Comparison of ENCODE assay signal across 20 mouse cellular contexts in genomic region chr2:122141332-122141967, GRCm38 (mm10). TPM values are rescaled to one million over a fixed set of nuclear protein-coding genes. Genes with fewer than 3 reads are reported as not detected.
A peak's percentile ranks its signal among the peaks of the same experiment; 100 is the strongest.
DNase-seq lines count a peak whose midpoint lies in the region; ATAC-seq and TF ChIP-seq lines count a peak whose summit lies in the region.
"Had no signal": no experiment of that assay in that cellular context is flagged by ENCODE, and none has a peak within 500 bp of the region (broad histone marks: within the 10 kb centered on the region; RNA-seq: fewer than 3 reads in every experiment).

No protein-coding gene starts in this region.

- no peak overlapping the region for H3K4me3 ChIP-seq in heart, adult 2 months
- H3K4me3 ChIP-seq in lung, embryonic 14.5 days (ENCODE audit: low read depth, low read length): no peak overlapping the region
- no peak overlapping the region for H3K4me3 ChIP-seq in liver, embryonic 12.5 days
- H3K4me3 ChIP-seq in small intestine, adult 2 months (ENCODE audit: low read depth, low read length): no peak overlapping the region
- H3K4me3 ChIP-seq in left cerebral cortex, adult 2 months: no peak overlapping the region
- H3K4me3 ChIP-seq: midbrain, embryonic 15.5 days had no signal

- no peak overlapping the region for H3K27ac ChIP-seq in heart, adult 2 months
- no peak overlapping the region for H3K27ac ChIP-seq in lung, embryonic 14.5 days (ENCODE audit: low read depth)
- peak overlapping the region; percentile 67 for H3K27ac ChIP-seq in liver, embryonic 12.5 days
- H3K27ac ChIP-seq in small intestine, adult 2 months (ENCODE audit: insufficient read depth, low read depth, low read length): peak overlapping the region; percentile 63
- H3K27ac ChIP-seq in left cerebral cortex, adult 2 months: no peak overlapping the region
- H3K27ac ChIP-seq: midbrain, embryonic 15.5 days had no signal

- no peak for DNase-seq in heart, adult 2 months
- no peak for DNase-seq in heart, adult 9 months (ENCODE audit: low spot score in 2 of 2)
- DNase-seq in lung, embryonic 14.5 days: no peak
- DNase-seq in lung, postnatal 4 days: no peak
- DNase-seq in left cerebral cortex, adult 2 months (ENCODE audit: extremely low spot score in 1 of 2, low spot score in 2 of 2): no peak
- DNase-seq in left cerebral cortex, postnatal 4 days: no peak
- DNase-seq: cerebellum, adult 9-11 months; embryo, embryonic 11 days; heart, postnatal 14 days; lung, postnatal 14 days; thymus, adult 18-20 months had no signal

- no peaks in the 10 kb centered on the region for H3K27me3 ChIP-seq in heart, adult 2 months (ENCODE audit: control insufficient read depth, insufficient read depth, low read length)
- no peaks in the 10 kb centered on the region for H3K27me3 ChIP-seq in lung, embryonic 14.5 days (ENCODE audit: insufficient read depth, low read length)
- no peaks in the 10 kb centered on the region for H3K27me3 ChIP-seq in liver, embryonic 12.5 days (replicated peaks)
- no peaks in the 10 kb centered on the region for H3K27me3 ChIP-seq in small intestine, adult 2 months (ENCODE audit: control insufficient read depth, insufficient read depth, low read length)
- H3K27me3 ChIP-seq: midbrain, embryonic 15.5 days had no signal

- no peak for ATAC-seq in lung, embryonic 14.5 days (ENCODE audit: insufficient read depth)
- no peak for ATAC-seq in liver, embryonic 12.5 days
- ATAC-seq: forebrain, embryonic 14.5 days; midbrain, embryonic 15.5 days had no signal

- no peaks in the 10 kb centered on the region for H3K9me3 ChIP-seq in lung, embryonic 14.5 days (ENCODE audit: low read depth, low read length)
- H3K9me3 ChIP-seq in liver, embryonic 12.5 days (replicated peaks): no peaks in the 10 kb centered on the region
- H3K9me3 ChIP-seq: midbrain, embryonic 15.5 days had no signal

- intact Hi-C loops in heart, adult 2 months (cut with DNase I): no loop called here
- intact Hi-C loops in left cerebral cortex, adult 2 months (cut with DNase I): no loop called here
- intact Hi-C loops in left cerebral cortex, postnatal 4 days (cut with DNase I): no loop called here

- H3K4me2 ChIP-seq in lung, embryonic 14.5 days: no peak overlapping the region
- H3K4me2 ChIP-seq in liver, embryonic 12.5 days: no peak overlapping the region
- H3K4me2 ChIP-seq: midbrain, embryonic 15.5 days had no signal

- H3K4me1 ChIP-seq in heart, adult 2 months (ENCODE audit: control insufficient read depth, insufficient read depth, low read length): no peaks in the 10 kb centered on the region; the same call in 1 of the 2 replicates
- no peaks in the 10 kb centered on the region for H3K4me1 ChIP-seq in lung, embryonic 14.5 days (ENCODE audit: insufficient read depth)
- H3K4me1 ChIP-seq in liver, embryonic 12.5 days: peaks cover 24% of the 10 kb centered on the region
- peaks cover 13% of the 10 kb centered on the region; the same call in 1 of the 2 replicates for H3K4me1 ChIP-seq in small intestine, adult 2 months (ENCODE audit: control insufficient read depth, insufficient read depth, insufficient read length, low read length)
- H3K4me1 ChIP-seq: midbrain, embryonic 15.5 days had no signal

- H3K79me2 ChIP-seq in heart, adult 2 months (replicated peaks; ENCODE audit: control insufficient read depth, insufficient read depth, low read length): no peaks in the 10 kb centered on the region

- H3K9ac ChIP-seq in heart, adult 2 months (ENCODE audit: low read depth, low read length): no peak overlapping the region
- H3K9ac ChIP-seq in lung, embryonic 14.5 days: no peak overlapping the region
- no peak overlapping the region for H3K9ac ChIP-seq in liver, embryonic 12.5 days
- H3K9ac ChIP-seq: midbrain, embryonic 15.5 days had no signal

- TF ChIP-seq EP300 in heart, adult 2 months (IDR thresholded peaks at IDR 0.05; ENCODE audit: insufficient read depth, low read depth, low read length): no peak

- TF ChIP-seq CTCF in heart, adult 2 months (IDR thresholded peaks at IDR 0.05): peak; percentile 15
- TF ChIP-seq CTCF in lung, embryonic 14.5 days (IDR thresholded peaks at IDR 0.05; ENCODE audit: low read depth): 0 out of 2 replicates have a peak, but pooled peaks have one; percentile 4
- no peak for TF ChIP-seq CTCF in small intestine, adult 2 months (IDR thresholded peaks at IDR 0.05; ENCODE audit: extremely low read depth, insufficient read length, insufficient replicate concordance, low read depth, low read length)
- no peak; the same call in none of the 2 replicates for TF ChIP-seq CTCF in left cerebral cortex, adult 2 months (IDR thresholded peaks at IDR 0.05)

- TF ChIP-seq POLR2A in heart, adult 2 months (IDR thresholded peaks at IDR 0.05; ENCODE audit: insufficient read depth, low read depth, low read length): no peak
- TF ChIP-seq POLR2A in small intestine, adult 2 months (IDR thresholded peaks at IDR 0.05; ENCODE audit: low read depth, low read length): no peak

- no peaks in the 10 kb centered on the region for H3K36me3 ChIP-seq in heart, adult 2 months (ENCODE audit: control insufficient read depth, insufficient read depth, low read length)
- H3K36me3 ChIP-seq in lung, embryonic 14.5 days (ENCODE audit: insufficient read depth): no peaks in the 10 kb centered on the region
- no peaks in the 10 kb centered on the region for H3K36me3 ChIP-seq in liver, embryonic 12.5 days
- H3K36me3 ChIP-seq in small intestine, adult 2 months (ENCODE audit: control insufficient read depth, insufficient read depth, low read length): no peaks in the 10 kb centered on the region
- H3K36me3 ChIP-seq: midbrain, embryonic 15.5 days had no signal

- 70% methylated on average over 5 of the region's 5 CpGs for WGBS in heart, adult 2 months
- WGBS in lung, embryonic 14.5 days: 61% methylated on average over 5 of the region's 5 CpGs
- 57% methylated on average over 5 of the region's 5 CpGs for WGBS in liver, embryonic 12.5 days (ENCODE audit: insufficient replicate concordance)
- 71% methylated on average over 5 of the region's 5 CpGs for WGBS in small intestine, adult 2 months

RNA-seq across cellular contexts. Expression of gene B2m, which starts 6.0 kb away (rescaled TPM):
- 100 to 1,000 TPM; 201 to 240 TPM for total RNA-seq in heart, adult 2 months (2021)
- polyA plus RNA-seq in heart, adult 2 months (2012; rRNA removed): 400 and 574 TPM in 2 replicates
- 308 and 336 TPM in 2 replicates for polyA plus RNA-seq in lung, embryonic 14.5 days (2014; fragmentation: Nextera tagmentation; extraction: Ambion mirVana)
- polyA plus RNA-seq in liver, embryonic 12.5 days (2016; fragmentation: Nextera tagmentation; extraction: Ambion mirVana): 273 and 281 TPM in 2 replicates
- polyA plus RNA-seq in small intestine, adult 2 months (2012; rRNA removed): 286 and 1,325 TPM in 2 replicates
- total RNA-seq in left cerebral cortex, adult 2 months (2021): 100 to 1,000 TPM; 108 to 118 TPM
- 10 to 100 TPM; 38.3 to 42.6 TPM for total RNA-seq in left cerebral cortex, postnatal 4 days (2021)

RNA-seq across cellular contexts. Expression of gene Trim69, which starts 19.1 kb away (rescaled TPM):
- not detected for total RNA-seq in heart, adult 2 months (2021)
- 0.15 TPM in 1 of 2 replicates, not detected in the other for polyA plus RNA-seq in heart, adult 2 months (2012; rRNA removed)
- polyA plus RNA-seq in lung, embryonic 14.5 days (2014; fragmentation: Nextera tagmentation; extraction: Ambion mirVana): not detected in 2 replicates
- polyA plus RNA-seq in liver, embryonic 12.5 days (2016; fragmentation: Nextera tagmentation; extraction: Ambion mirVana): 0.07 TPM in 1 of 2 replicates, not detected in the other
- polyA plus RNA-seq in small intestine, adult 2 months (2012; rRNA removed): 0.10 TPM in 1 of 2 replicates, not detected in the other
- not detected for total RNA-seq in left cerebral cortex, adult 2 months (2021)
- total RNA-seq in left cerebral cortex, postnatal 4 days (2021): not detected
- total RNA-seq: heart, postnatal 14 days; left cerebral cortex, postnatal 36 days had no signal
- polyA plus RNA-seq: forebrain, embryonic 14.5 days; kidney, embryonic 14.5 days; midbrain, embryonic 15.5 days; neural tube, embryonic 11.5 days had no signal

RNA-seq across cellular contexts. Expression of gene Spg11, which starts 23.3 kb away (rescaled TPM):
- total RNA-seq in heart, adult 2 months (2021): 10 to 100 TPM; 10.8 to 11.3 TPM
- 3.8 and 6.7 TPM in 2 replicates for polyA plus RNA-seq in heart, adult 2 months (2012; rRNA removed)
- polyA plus RNA-seq in lung, embryonic 14.5 days (2014; fragmentation: Nextera tagmentation; extraction: Ambion mirVana): 11.5 and 14.3 TPM in 2 replicates
- polyA plus RNA-seq in liver, embryonic 12.5 days (2016; fragmentation: Nextera tagmentation; extraction: Ambion mirVana): 5.8 and 6.2 TPM in 2 replicates
- 2.8 and 7.3 TPM in 2 replicates for polyA plus RNA-seq in small intestine, adult 2 months (2012; rRNA removed)
- total RNA-seq in left cerebral cortex, adult 2 months (2021): 10 to 100 TPM; 15.5 to 16.2 TPM
- 10 to 100 TPM; 23.3 to 23.7 TPM for total RNA-seq in left cerebral cortex, postnatal 4 days (2021)

RNA-seq across cellular contexts. Expression of gene Patl2, which starts 44.5 kb away (rescaled TPM):
- not detected for total RNA-seq in heart, adult 2 months (2021)
- not detected in 2 replicates for polyA plus RNA-seq in heart, adult 2 months (2012; rRNA removed)
- polyA plus RNA-seq in lung, embryonic 14.5 days (2014; fragmentation: Nextera tagmentation; extraction: Ambion mirVana): not detected in 2 replicates
- polyA plus RNA-seq in liver, embryonic 12.5 days (2016; fragmentation: Nextera tagmentation; extraction: Ambion mirVana): 0.05 TPM in 1 of 2 replicates, not detected in the other
- not detected in 2 replicates for polyA plus RNA-seq in small intestine, adult 2 months (2012; rRNA removed)
- not detected for total RNA-seq in left cerebral cortex, adult 2 months (2021)
- total RNA-seq in left cerebral cortex, postnatal 4 days (2021): not detected
- total RNA-seq: adrenal gland, adult 18-20 months; heart, adult 8-10 months; heart, postnatal 14 days; left cerebral cortex, postnatal 36 days had no signal
- polyA plus RNA-seq: forebrain, embryonic 14.5 days; kidney, embryonic 14.5 days; midbrain, embryonic 15.5 days; neural tube, embryonic 11.5 days had no signal

RNA-seq across cellular contexts. Expression of gene Terb2, which starts 44.6 kb away (rescaled TPM):
- total RNA-seq in heart, adult 2 months (2021): not detected
- polyA plus RNA-seq in heart, adult 2 months (2012; rRNA removed): not detected in 2 replicates
- not detected in 2 replicates for polyA plus RNA-seq in lung, embryonic 14.5 days (2014; fragmentation: Nextera tagmentation; extraction: Ambion mirVana)
- polyA plus RNA-seq in liver, embryonic 12.5 days (2016; fragmentation: Nextera tagmentation; extraction: Ambion mirVana): not detected in 2 replicates
- not detected in 2 replicates for polyA plus RNA-seq in small intestine, adult 2 months (2012; rRNA removed)
- total RNA-seq in left cerebral cortex, adult 2 months (2021): not detected
- not detected for total RNA-seq in left cerebral cortex, postnatal 4 days (2021)
- total RNA-seq: adrenal gland, adult 18-20 months; heart, adult 8-10 months; heart, postnatal 14 days; left cerebral cortex, postnatal 36 days had no signal
- polyA plus RNA-seq: forebrain, embryonic 14.5 days; kidney, embryonic 14.5 days; midbrain, embryonic 15.5 days; neural tube, embryonic 11.5 days had no signal

Comparison
In these comparisons a context has a peak if more than half of its experiments do, and no peak if none do; other contexts are left out.
1. H3K27ac ChIP-seq: peak in liver, embryonic 12.5 days (single experiment) and small intestine, adult 2 months (single experiment); none in heart, adult 2 months (single experiment), lung, embryonic 14.5 days (single experiment) and left cerebral cortex, adult 2 months (single experiment).
2. CTCF ChIP-seq: peak in heart, adult 2 months (single experiment) and lung, embryonic 14.5 days (single experiment); none in small intestine, adult 2 months (single experiment) and left cerebral cortex, adult 2 months (single experiment).